Mouse (Mus musculus) liver, embryonic 16.5 days (tissue): ENCODE data around the gene Med12l. TPM values are rescaled to one million over a fixed set of nuclear protein-coding genes. Genes with fewer than 3 reads are reported as not detected.
A peak's percentile ranks its signal among the peaks of the same experiment; 100 is the strongest.

Experiments used
- ATAC-seq: fragments of 200-750 bp; cut with Nextera tagmentation; 2 replicates; pipeline ENCODE4 v1.8.0; 2017; ENCODE audit warnings: low read depth, mild to moderate bottlenecking, moderate number of reproducible peaks, moderate library complexity
- H3K27ac ChIP-seq: fragments of 300-500 bp; sonication (generic); 2 replicates; pipeline ENCODE4 v1.5.1; 2014; ENCODE audit warnings: mild to moderate bottlenecking, low read length
- H3K27me3 ChIP-seq: fragments of 300-500 bp; sonication (generic); 2 replicates; pipeline ENCODE4 v1.6.1; 2014; ENCODE audit warnings: low read depth, low read length, mixed read lengths; ENCODE audit not compliant: control insufficient read depth, insufficient read depth
- H3K36me3 ChIP-seq: fragments of 300-500 bp; sonication (generic); 2 replicates; pipeline ENCODE4 v1.6.1; 2014; ENCODE audit warnings: mild to moderate bottlenecking; ENCODE audit not compliant: control insufficient read depth, insufficient read depth
- H3K4me1 ChIP-seq: fragments of 300-500 bp; sonication (generic); 2 replicates; pipeline ENCODE4 v1.6.1; 2014; ENCODE audit warnings: low read depth, low read length, mixed read lengths; ENCODE audit not compliant: control insufficient read depth
- H3K4me2 ChIP-seq: fragments of 300-500 bp; sonication (generic); 2 replicates; pipeline ENCODE4 v1.6.1; 2014; ENCODE audit warnings: low read depth, low read length, mixed read lengths
- H3K4me3 ChIP-seq: fragments of 300-500 bp; sonication (generic); 2 replicates; pipeline ENCODE4 v1.5.1; 2014; ENCODE audit warnings: low read depth, mild to moderate bottlenecking, low read length
- H3K9ac ChIP-seq: fragments of 300-500 bp; sonication (generic); 2 replicates; pipeline ENCODE4 v1.6.1; 2014; ENCODE audit warnings: low read depth, low read length
- H3K9me3 ChIP-seq: fragments of 300-500 bp; sonication (generic); replicated peaks from 2 replicates; pipeline ENCODE4 v1.6.1; 2016; ENCODE audit warnings: low read length; ENCODE audit not compliant: control insufficient read depth
- WGBS: fragments of 180-500 bp; shearing (Covaris S2); extraction: QIAGEN DNeasy Blood & Tissue Kit; methylation state at CpG from one replicate; pipeline ENCODE4 v1.1.7; 2014; ENCODE audit not compliant: insufficient replicate concordance; 5-methylcytosine and 5-hydroxymethylcytosine counted together
- polyA plus RNA-seq: library from polyadenylated mRNA; unstranded; fragments of >200 nt; fragmentation: Nextera tagmentation; extraction: Ambion mirVana; gene quantifications from 2 replicates; pipeline ENCODE4 v1.2.1, GENCODE M21; 2015

Med12l gene
- polyA plus RNA-seq, 1 experiment from 2014 or later = 0.73 TPM

- Histone ChIP-seq H3K9ac (no peak overlapping the region), H3K27ac (no peak overlapping the region), H3K27me3 (no peaks in the 10 kb centered on the region), H3K9me3 (no peaks in the 10 kb centered on the region), H3K4me1 (no peaks in the 10 kb centered on the region), H3K36me3 (no peaks in the 10 kb centered on the region), H3K4me2 (no peak overlapping the region), H3K4me3 (no peak overlapping the region)
- no peak for ATAC-seq
- WGBS = 74% methylated on average over 5 of the region's 5 CpGs
These were observed 291.0 kb downstream of the Med12l start for GRCm38 (mm10) chr3:59296563-59297130.

DNA sequence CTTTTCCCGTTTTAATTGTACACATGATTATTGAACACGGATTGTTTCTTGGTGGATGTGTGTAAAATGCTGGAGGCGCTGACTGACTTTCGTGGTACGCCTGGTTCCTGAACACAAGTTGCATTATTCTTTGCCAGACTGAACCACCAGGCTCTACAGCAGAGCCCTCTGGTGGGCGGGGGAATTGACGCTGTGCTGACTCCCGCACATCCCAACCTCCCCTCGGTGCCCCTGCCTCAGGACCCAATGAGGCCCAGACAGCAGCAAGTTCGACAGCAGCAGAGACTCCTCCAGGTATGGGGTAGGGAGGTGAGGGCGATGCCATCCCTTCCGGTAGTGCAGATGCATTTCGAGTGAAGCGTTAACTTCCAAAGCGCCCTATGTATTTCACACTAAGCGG, 292.0 kb downstream of the Med12l start:
- 71% methylated on average over 16 of the region's 16 CpGs for WGBS
- Histone ChIP-seq H3K9me3 (no peaks in the 10 kb centered on the region), H3K36me3 (no peaks in the 10 kb centered on the region)

GRCm38 (mm10) chr3:59304944-59305343, 299.3 kb downstream of the Med12l start:
- Histone ChIP-seq H3K4me3 (no peak overlapping the region), H3K27me3 (no peaks in the 10 kb centered on the region), H3K9ac (no peak overlapping the region), H3K9me3 (no peaks in the 10 kb centered on the region), H3K27ac (no peak overlapping the region), H3K4me1 (no peaks in the 10 kb centered on the region), H3K36me3 (no peaks in the 10 kb centered on the region), H3K4me2 (no peak overlapping the region)
- WGBS = 78% methylated on average over 5 of the region's 5 CpGs
- no peak for ATAC-seq

More for the DNA sequence above, 292.0 kb downstream of the Med12l start:
- Histone ChIP-seq H3K27me3 (no peaks in the 10 kb centered on the region), H3K27ac (no peak overlapping the region), H3K9ac (no peak overlapping the region), H3K4me1 (no peaks in the 10 kb centered on the region), H3K4me3 (no peak overlapping the region), H3K4me2 (no peak overlapping the region)
- ATAC-seq = no peak

- no peak for ATAC-seq
- H3K27ac ChIP-seq = no peak overlapping the region
- no peak overlapping the region for H3K4me2 ChIP-seq
- no peaks in the 10 kb centered on the region for H3K36me3 ChIP-seq
- H3K9ac ChIP-seq = no peak overlapping the region
- no peaks in the 10 kb centered on the region for H3K9me3 ChIP-seq
- H3K27me3 ChIP-seq = no peaks in the 10 kb centered on the region
- H3K4me3 ChIP-seq = no peak overlapping the region
- WGBS = 76% methylated on average over 2 of the region's 2 CpGs
- H3K4me1 ChIP-seq = no peaks in the 10 kb centered on the region
These were observed 299.9 kb downstream of the Med12l start for GRCm38 (mm10) chr3:59305518-59305917.

DNA sequence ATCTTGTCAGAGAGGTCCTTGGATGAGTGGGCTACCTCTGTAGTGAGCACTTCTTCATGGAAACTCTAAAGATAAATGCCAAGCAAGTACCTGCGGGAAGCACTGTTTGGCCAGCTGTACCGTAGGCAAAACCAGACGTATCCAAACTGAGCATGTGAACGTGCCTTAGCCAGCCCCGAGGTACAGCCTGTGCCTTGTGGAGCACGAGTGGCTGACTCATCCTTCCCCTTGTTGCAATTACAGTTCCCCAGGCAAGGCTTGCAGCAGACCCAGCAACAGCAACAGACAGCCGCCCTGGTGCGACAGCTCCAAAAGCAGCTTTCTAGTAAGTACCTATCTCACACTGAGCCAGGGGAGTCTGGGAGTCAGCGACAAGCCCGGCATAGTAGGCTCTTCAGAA, 307.0 kb downstream of the Med12l start:
- Histone ChIP-seq H3K4me3 (no peak overlapping the region), H3K9ac (no peak overlapping the region), H3K27me3 (no peaks in the 10 kb centered on the region), H3K36me3 (no peaks in the 10 kb centered on the region), H3K27ac (no peak overlapping the region), H3K4me1 (no peaks in the 10 kb centered on the region), H3K9me3 (no peaks in the 10 kb centered on the region), H3K4me2 (no peak overlapping the region)
- ATAC-seq = peak; percentile 30; the same call in 1 of the 2 replicates
- 67% methylated on average over 10 of the region's 10 CpGs for WGBS

- H3K9ac ChIP-seq = no peak overlapping the region
- H3K27ac ChIP-seq = no peak overlapping the region
- H3K36me3 ChIP-seq = no peaks in the 10 kb centered on the region
- peak; percentile 61 for ATAC-seq
- H3K4me1 ChIP-seq = no peaks in the 10 kb centered on the region
- no peak overlapping the region for H3K4me3 ChIP-seq
- no peak overlapping the region for H3K4me2 ChIP-seq
- no peaks in the 10 kb centered on the region for H3K9me3 ChIP-seq
- H3K27me3 ChIP-seq = no peaks in the 10 kb centered on the region
- 65% methylated on average over 7 of the region's 7 CpGs for WGBS
These were observed 310.5 kb downstream of the Med12l start for GRCm38 (mm10) chr3:59316077-59316476.

DNA sequence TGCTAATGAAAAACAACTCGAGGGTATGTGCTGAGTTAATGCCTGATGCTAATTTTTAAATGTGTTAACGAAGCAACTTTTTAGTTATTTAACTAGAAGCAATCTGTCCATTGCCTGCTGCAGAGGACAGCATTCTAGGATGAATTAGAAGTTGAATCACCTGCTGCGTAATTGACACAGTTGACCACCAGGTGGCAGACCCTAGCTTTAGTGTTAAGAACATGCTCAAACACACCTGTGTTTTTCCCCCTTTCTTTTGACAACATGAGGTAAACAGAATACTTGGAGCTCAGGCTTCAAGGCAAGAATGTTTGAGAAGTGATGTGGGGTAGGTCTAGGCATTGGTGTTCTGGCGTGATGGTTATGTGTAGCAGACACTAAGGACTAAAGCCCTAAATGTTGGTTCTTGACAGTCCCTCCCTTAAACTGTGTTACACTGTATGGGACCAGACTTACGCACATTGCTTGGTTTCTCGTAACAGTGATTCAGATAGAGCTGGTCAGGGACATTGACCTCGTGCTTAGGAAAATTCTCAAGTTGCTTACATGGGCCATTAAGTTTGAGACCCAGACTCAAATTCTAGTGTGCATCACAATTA, 315.8 kb downstream of the Med12l start:
- no peaks in the 10 kb centered on the region for H3K4me1 ChIP-seq
- no peak overlapping the region for H3K4me3 ChIP-seq
- H3K27me3 ChIP-seq = no peaks in the 10 kb centered on the region
- no peaks in the 10 kb centered on the region for H3K9me3 ChIP-seq
- no peak for ATAC-seq
- no peak overlapping the region for H3K9ac ChIP-seq
- H3K36me3 ChIP-seq = no peaks in the 10 kb centered on the region
- no peak overlapping the region for H3K4me2 ChIP-seq
- WGBS = 36% methylated on average over 7 of the region's 7 CpGs
- no peak overlapping the region for H3K27ac ChIP-seq

- no peaks in the 10 kb centered on the region for H3K4me1 ChIP-seq
- no peak overlapping the region for H3K9ac ChIP-seq
- no peak overlapping the region for H3K4me3 ChIP-seq
- H3K27ac ChIP-seq = no peak overlapping the region
- no peaks in the 10 kb centered on the region for H3K27me3 ChIP-seq
- no peaks in the 10 kb centered on the region for H3K9me3 ChIP-seq
- no peaks in the 10 kb centered on the region for H3K36me3 ChIP-seq
- no peak for ATAC-seq
- 52% methylated on average over 2 of the region's 2 CpGs for WGBS
- no peak overlapping the region for H3K4me2 ChIP-seq
These were observed 322.9 kb downstream of the Med12l start for GRCm38 (mm10) chr3:59328526-59328925.

DNA sequence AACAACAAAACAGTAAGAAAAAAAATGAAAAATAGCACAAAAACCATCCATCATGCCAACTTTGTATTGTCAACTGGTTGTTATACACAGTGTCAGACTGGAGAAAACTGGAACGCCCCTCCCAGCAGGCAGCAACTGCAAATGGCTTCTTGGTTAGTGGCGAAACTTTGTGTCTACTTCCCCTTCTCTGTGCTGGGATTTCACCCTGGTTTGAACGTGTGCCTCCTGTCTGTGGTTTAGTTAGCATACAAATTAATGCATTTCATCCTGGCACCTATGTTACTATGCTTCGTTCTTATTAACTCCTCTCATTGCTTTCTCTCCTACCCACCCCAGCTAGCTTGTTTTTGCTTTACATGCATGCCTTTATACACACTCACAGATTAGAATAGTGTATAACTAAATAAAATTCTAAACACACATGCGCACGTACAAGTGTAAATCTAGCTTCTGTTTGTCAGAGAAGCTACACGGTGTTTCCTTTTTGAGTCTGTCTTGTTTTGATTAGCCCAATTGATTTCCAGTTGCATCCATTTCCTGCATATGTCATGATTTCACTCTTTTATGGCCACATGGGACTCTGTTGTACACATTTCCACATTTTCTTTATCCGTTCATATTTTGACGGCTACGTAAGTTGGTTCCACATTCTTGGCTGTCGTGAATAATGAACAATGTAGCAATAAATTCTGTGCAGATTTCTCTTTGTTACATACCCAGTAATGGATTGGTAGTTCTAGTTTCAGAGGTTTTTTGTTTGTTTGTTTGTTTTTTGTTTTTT, 336.2 kb downstream of the Med12l start:
- 50% methylated on average over 11 of the region's 11 CpGs for WGBS

More for the DNA sequence above, 336.2 kb downstream of the Med12l start:
- H3K27ac ChIP-seq = no peak overlapping the region
- peak overlapping the region; percentile 20; the same call in 1 of the 2 replicates for H3K4me2 ChIP-seq
- no peaks in the 10 kb centered on the region for H3K27me3 ChIP-seq
- no peak for ATAC-seq
- no peak overlapping the region for H3K9ac ChIP-seq
- H3K4me1 ChIP-seq = no peaks in the 10 kb centered on the region
- H3K4me3 ChIP-seq = 0 out of 2 replicates have a peak overlapping the region, but pooled peaks have one; percentile 5
- no peaks in the 10 kb centered on the region for H3K36me3 ChIP-seq
- no peaks in the 10 kb centered on the region for H3K9me3 ChIP-seq
